Mouse (Mus musculus): ENCODE measurements around the gene Slc35c2. TPM values are rescaled to one million over a fixed set of nuclear protein-coding genes. Genes with fewer than 3 reads are reported as not detected.
A peak's percentile ranks its signal among the peaks of the same experiment; 100 is the strongest.

The Slc35c2 gene
- total RNA-seq, 2 experiments from 2014 or later, result 16.3 to 18.0 TPM

- no peak for DNase-seq
These were observed 49.1 kb downstream of the Slc35c2 start for GRCm38 (mm10) chr2:165238416-165239145.

GRCm38 (mm10) chr2:165234613-165235291 lies 52.9 kb downstream of the Slc35c2 start, which contains the start of gene Cdh22:
Cdh22 (minus strand) TSS chr2:165234853.
- peak; percentile 38 to 60 for DNase-seq

DNA sequence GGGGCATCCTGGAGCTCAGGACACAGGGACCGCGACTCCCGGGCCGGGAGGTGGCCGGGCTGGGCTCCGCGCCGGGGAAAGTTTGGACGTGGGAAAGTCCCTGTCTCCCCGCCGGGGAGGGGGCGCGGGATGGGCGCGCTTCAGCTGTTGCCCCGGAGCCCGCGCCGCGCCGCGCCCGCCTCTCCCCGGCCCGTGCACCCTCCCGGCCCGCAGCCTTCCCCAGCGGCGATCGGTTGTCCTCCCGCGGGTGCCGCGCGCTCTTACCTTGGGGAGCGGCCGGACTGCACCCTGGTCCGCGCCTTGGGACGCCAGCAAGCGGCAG lies 53.4 kb downstream of the Slc35c2 start:
- no peak for DNase-seq

DNA sequence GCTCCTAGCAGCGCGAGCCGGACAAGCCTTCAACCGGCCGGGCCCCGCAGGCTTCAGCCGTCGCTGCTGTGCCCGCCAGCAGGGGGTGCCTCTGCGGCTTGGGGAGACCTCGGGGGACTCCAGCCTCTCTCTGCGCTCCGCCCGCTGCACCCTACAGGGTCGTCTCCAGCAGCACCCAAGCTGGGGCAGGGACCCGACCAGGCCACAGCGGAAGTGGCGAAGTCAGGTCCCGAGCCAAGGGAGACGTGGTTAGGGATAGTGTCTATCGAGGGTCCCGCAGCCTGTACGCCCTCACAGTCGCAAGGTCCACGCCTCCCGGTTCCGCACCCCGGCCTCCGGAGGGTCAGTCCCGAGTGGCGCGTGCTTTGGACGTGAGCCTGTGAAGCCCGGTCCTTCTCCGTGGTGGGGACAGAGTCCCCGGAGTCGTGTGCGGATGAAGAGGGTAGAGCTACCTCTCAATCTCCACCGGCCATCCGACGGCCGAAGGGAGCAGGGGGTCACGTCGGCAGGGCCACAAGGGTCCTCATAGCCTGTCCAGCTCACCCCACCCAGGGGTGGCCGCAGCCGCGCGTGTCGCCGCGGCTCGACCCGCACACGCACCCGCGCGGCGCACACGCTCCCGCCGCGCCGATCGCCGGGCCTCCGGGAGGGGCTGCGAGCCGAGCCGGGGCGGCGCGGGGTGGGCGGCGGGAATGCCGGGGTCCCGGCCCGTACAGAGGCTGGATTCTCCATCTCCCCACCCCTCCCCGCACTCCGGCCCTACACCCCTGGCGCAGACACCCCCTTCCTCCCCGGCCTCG lies 54.0 kb downstream of the Slc35c2 start:
- peak; percentile 42 to 71 for DNase-seq

DNA sequence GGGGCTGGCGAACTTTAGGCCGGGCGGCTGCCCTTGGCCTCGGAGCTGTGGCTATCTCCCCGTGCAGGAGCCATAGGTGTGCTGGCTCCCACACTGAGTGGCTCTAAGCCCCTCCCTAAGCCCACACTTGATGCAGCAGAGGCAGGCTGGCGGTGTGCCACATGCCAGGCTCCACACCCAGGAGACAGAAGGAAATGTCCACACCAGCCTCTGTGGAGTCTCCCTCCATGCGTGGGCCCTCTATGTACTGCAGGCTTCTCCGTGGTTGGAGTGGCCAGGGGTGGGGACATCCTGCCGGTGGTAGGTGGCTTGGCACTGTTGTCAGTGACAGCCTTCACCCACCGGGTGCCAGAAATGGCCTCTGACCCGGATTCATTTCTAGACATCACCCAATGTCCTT lies 58.6 kb downstream of the Slc35c2 start:
- DNase-seq, result no peak

Other genes with a start within 250 kb of the Slc35c2 start
- 1 to 10 TPM; 1.6 to 2.3 TPM for gene Cd40, start 232.2 kb downstream of the Slc35c2 start, total RNA-seq (2021)
- gene 1700025C18Rik, start 197.1 kb downstream of the Slc35c2 start, total RNA-seq (2021), result not detected
- gene Cdh22, start 53.0 kb downstream of the Slc35c2 start, total RNA-seq (2021), result 1 to 10 TPM in 1 of 2 experiments, under 1 TPM in 1; 0.52 to 1.0 TPM
- gene Elmo2, start 38.6 kb upstream of the Slc35c2 start, total RNA-seq (2021), result 10 to 100 TPM; 14.8 to 21.1 TPM
- gene Zfp663, start 80.9 kb upstream of the Slc35c2 start, total RNA-seq (2021), result not detected
- 1 to 10 TPM; 2.3 to 2.5 TPM for gene Zfp334, start 100.4 kb upstream of the Slc35c2 start, total RNA-seq (2021)
- not detected for gene Ocstamp, start 112.5 kb upstream of the Slc35c2 start, total RNA-seq (2021)
- gene Slc13a3, start 185.4 kb upstream of the Slc35c2 start, total RNA-seq (2021), result under 1 TPM; 0.25 to 0.31 TPM
- gene Trp53rka, start 205.5 kb upstream of the Slc35c2 start, total RNA-seq (2021), result 10 to 100 TPM; 10.5 to 12.6 TPM
- 1 to 10 TPM; 5.7 to 7.0 TPM for gene Slc2a10, start 215.9 kb upstream of the Slc35c2 start, total RNA-seq (2021)

Data from heart, adult 18-20 months (tissue).